Comparison of ENCODE assay signal across 13 mouse cellular contexts in genomic region chr1:38418181-38419032, GRCm38 (mm10).
DNase-seq lines count a peak whose midpoint lies in the region; ATAC-seq lines count a peak whose summit lies in the region.
"Had no signal": no experiment of that assay in that cellular context is flagged by ENCODE, and none has a peak within 500 bp of the region (broad histone marks: within the 10 kb centered on the region; RNA-seq: fewer than 3 reads in every experiment).

No protein-coding gene starts in this region.

- H3K27me3 ChIP-seq in heart, embryonic 11.5 days (ENCODE audit: control insufficient read depth, insufficient read depth, low read length), result no peaks in the 10 kb centered on the region
- no peaks in the 10 kb centered on the region for H3K27me3 ChIP-seq in hindbrain, embryonic 10.5 days (ENCODE audit: insufficient read depth, poor library complexity, severe bottlenecking)
- no peaks in the 10 kb centered on the region for H3K27me3 ChIP-seq in limb, embryonic 13.5 days

- H3K27ac ChIP-seq in heart, embryonic 11.5 days (ENCODE audit: low read depth, low read length), result 0 out of 2 replicates have a peak overlapping the region, but pooled peaks have one; percentile 17
- peak overlapping the region; percentile 46 for H3K27ac ChIP-seq in hindbrain, embryonic 10.5 days
- 0 out of 2 replicates have a peak overlapping the region, but pooled peaks have one; percentile 22 for H3K27ac ChIP-seq in limb, embryonic 13.5 days

- peaks cover 4% of the 10 kb centered on the region; the same call in 1 of the 2 replicates for H3K4me1 ChIP-seq in heart, embryonic 11.5 days (ENCODE audit: control insufficient read depth, insufficient read depth, low read length)
- peaks cover 22% of the 10 kb centered on the region for H3K4me1 ChIP-seq in hindbrain, embryonic 10.5 days (replicated peaks)
- peaks cover 20% of the 10 kb centered on the region for H3K4me1 ChIP-seq in limb, embryonic 13.5 days

- H3K9me3 ChIP-seq in heart, embryonic 11.5 days (replicated peaks; ENCODE audit: control insufficient read depth, low read length), result no peaks in the 10 kb centered on the region
- no peaks in the 10 kb centered on the region for H3K9me3 ChIP-seq in hindbrain, embryonic 10.5 days
- no peaks in the 10 kb centered on the region for H3K9me3 ChIP-seq in limb, embryonic 13.5 days

- H3K4me3 ChIP-seq in heart, embryonic 11.5 days (ENCODE audit: low read depth, low read length), result no peak overlapping the region
- H3K4me3 ChIP-seq in hindbrain, embryonic 10.5 days, result no peak overlapping the region
- no peak overlapping the region for H3K4me3 ChIP-seq in limb, embryonic 13.5 days

- 76% methylated on average over 12 of the region's 12 CpGs for WGBS in heart, embryonic 11.5 days (ENCODE audit: insufficient replicate concordance)
- WGBS in hindbrain, embryonic 10.5 days, result 76% methylated on average over 12 of the region's 12 CpGs
- WGBS in limb, embryonic 13.5 days, result 63% methylated on average over 12 of the region's 12 CpGs

- no peaks in the 10 kb centered on the region for H3K36me3 ChIP-seq in heart, embryonic 11.5 days (ENCODE audit: control insufficient read depth, insufficient read depth, low read length)
- H3K36me3 ChIP-seq in hindbrain, embryonic 10.5 days, result 0 out of 2 replicates have a peak, but pooled peaks cover 2% of the 10 kb centered on the region
- peaks cover 5% of the 10 kb centered on the region for H3K36me3 ChIP-seq in limb, embryonic 13.5 days

- no peak overlapping the region for H3K9ac ChIP-seq in heart, embryonic 11.5 days (ENCODE audit: low read depth, low read length)
- H3K9ac ChIP-seq in limb, embryonic 13.5 days, result no peak overlapping the region
- H3K9ac ChIP-seq: lung, embryonic 14.5 days had no signal

- no peak for ATAC-seq in heart, embryonic 11.5 days (replicated peaks; ENCODE audit: insufficient number of reproducible peaks, low FRiP score, low TSS enrichment)
- no peak for ATAC-seq in limb, embryonic 13.5 days (ENCODE audit: low FRiP score, low read depth)
- ATAC-seq in granulocyte monocyte progenitor cell, adult 5-6 weeks (replicated peaks; ENCODE audit: poor library complexity, severe bottlenecking), result no peak

- H3K4me2 ChIP-seq in heart, embryonic 11.5 days, result no peak overlapping the region
- no peak overlapping the region for H3K4me2 ChIP-seq in limb, embryonic 13.5 days (replicated peaks)
- H3K4me2 ChIP-seq: lung, embryonic 14.5 days had no signal

- no peak for DNase-seq in heart, postnatal 10 days
- DNase-seq in brain, adult 2 months (ENCODE audit: low read depth, low spot score), result peak; percentile 66
- no peak for DNase-seq in hindbrain, embryonic 10.5 days (ENCODE audit: low spot score)
- DNase-seq in Muller cell, postnatal 12 days (ENCODE audit: inconsistent ontology term), result no peak
- no peak for DNase-seq in urinary bladder, adult 18-20 months (ENCODE audit: low spot score in 2 of 2)
- DNase-seq: adrenal gland, adult 2 months; cerebellum, adult 11-12 months; gastrocnemius, postnatal 14 days; kidney, postnatal 4 days; lung, embryonic 14.5 days had no signal

- intact Hi-C loops in heart, postnatal 10 days (cut with DNase I), result no loop called here
